Mouse (Mus musculus) neural tube, embryonic 14.5 days (tissue): ENCODE data around the gene Gm17469. TPM values are rescaled to one million over a fixed set of nuclear protein-coding genes. Genes with fewer than 3 reads are reported as not detected.
"Not testable (repeated sequence)": the region's sequence is repeated elsewhere in the genome, so short reads cannot be mapped to it uniquely, and the experiment has no call there.

Source experiments
- ATAC-seq: fragments of 200-750 bp; cut with Nextera tagmentation; 2 replicates; pipeline ENCODE4 v1.8.0; 2017; ENCODE audit warnings: low read depth, mild to moderate bottlenecking, moderate TSS enrichment, moderate library complexity
- H3K27ac ChIP-seq: fragments of 300-500 bp; sonication (generic); 2 replicates; pipeline ENCODE4 v1.5.1; 2014; ENCODE audit warnings: low read depth, mild to moderate bottlenecking, control low read depth, low read length, moderate library complexity, mixed read lengths
- H3K27me3 ChIP-seq: fragments of 300-500 bp; sonication (generic); 2 replicates; pipeline ENCODE4 v1.6.1; 2014; ENCODE audit warnings: low read length; ENCODE audit not compliant: control insufficient read depth, insufficient read depth
- H3K36me3 ChIP-seq: fragments of 300-500 bp; sonication (generic); 2 replicates; pipeline ENCODE4 v1.6.1; 2014; ENCODE audit warnings: low read length, mixed read lengths; ENCODE audit not compliant: control insufficient read depth, insufficient read depth
- H3K4me1 ChIP-seq: fragments of 300-500 bp; sonication (generic); 2 replicates; pipeline ENCODE4 v1.6.1; 2014; ENCODE audit warnings: low read length; ENCODE audit not compliant: control insufficient read depth, insufficient read depth
- H3K4me2 ChIP-seq: fragments of 300-500 bp; sonication (generic); 2 replicates; pipeline ENCODE4 v1.6.1; 2014; ENCODE audit warnings: mild to moderate bottlenecking, low read depth, low read length, control low read depth
- H3K4me3 ChIP-seq: fragments of 300-500 bp; sonication (generic); 2 replicates; pipeline ENCODE4 v1.5.1; 2014; ENCODE audit warnings: low read depth, low read length, control low read depth, mixed read lengths
- H3K9ac ChIP-seq: fragments of 300-500 bp; sonication (generic); replicated peaks from 2 replicates; pipeline ENCODE4 v1.6.1; 2014; ENCODE audit warnings: low read depth, mild to moderate bottlenecking, control low read depth, low read length, mixed read lengths
- H3K9me3 ChIP-seq: fragments of 300-500 bp; sonication (generic); 2 replicates; pipeline ENCODE4 v1.6.1; 2016; ENCODE audit warnings: low read length; ENCODE audit not compliant: control insufficient read depth
- WGBS: fragments of 180-500 bp; shearing (Covaris S2); extraction: QIAGEN DNeasy Blood & Tissue Kit; methylation state at CpG from one replicate; pipeline ENCODE4 v1.1.7; 2014; 5-methylcytosine and 5-hydroxymethylcytosine counted together
- polyA plus RNA-seq: library from polyadenylated mRNA; unstranded; fragments of >200 nt; fragmentation: Nextera tagmentation; extraction: Ambion mirVana; gene quantifications from 2 replicates; pipeline ENCODE4 v1.2.1, GENCODE M21; 2014

The Gm17469 gene
- not detected in 2 replicates for polyA plus RNA-seq

GRCm38 (mm10) chrX:124629593-124629992 lies at the start of gene Gm17469:
Gene Gm17469 (plus strand): TSS chrX:124629893.
- not testable (repeated sequence) for ATAC-seq, H3K4me3 ChIP-seq, H3K36me3 ChIP-seq, H3K27ac ChIP-seq, H3K4me1 ChIP-seq, H3K4me2 ChIP-seq, H3K27me3 ChIP-seq, H3K9ac ChIP-seq, H3K9me3 ChIP-seq
- WGBS, result no CpG with 5 or more reads among the region's 4 CpGs

Other genes starting within 250 kb of the Gm17469 start
- not detected in 2 replicates for gene Gm17584, start 129.3 kb upstream of the Gm17469 start, polyA plus RNA-seq